Mouse (Mus musculus): Measurements from ENCODE around the gene Spock1.
A peak's percentile ranks its signal among the peaks of the same experiment; 100 is the strongest.

The Spock1 gene

GRCm38 (mm10) chr13:57908266-57908582 is at the start of gene Spock1:
Gene Spock1, minus strand, starts transcription at chr13:57908332.
- DNase-seq (ENCODE audit: low spot score): peak; percentile 46

- DNase-seq (ENCODE audit: low spot score): no peak
Measured at GRCm38 (mm10) chr13:57950091-57950490, 42.0 kb upstream of the Spock1 start.

- no peak for DNase-seq (ENCODE audit: low spot score)
Measured at GRCm38 (mm10) chr13:57949513-57949912, 41.4 kb upstream of the Spock1 start.

- DNase-seq (ENCODE audit: low spot score): no peak
Measured at GRCm38 (mm10) chr13:57945197-57945596, 37.1 kb upstream of the Spock1 start.

GRCm38 (mm10) chr13:57944434-57944833 is 36.3 kb upstream of the Spock1 start:
- no peak for DNase-seq (ENCODE audit: low spot score)

GRCm38 (mm10) chr13:57943900-57944299 is 35.8 kb upstream of the Spock1 start:
- DNase-seq (ENCODE audit: low spot score): no peak

- DNase-seq (ENCODE audit: low spot score): no peak
Measured at GRCm38 (mm10) chr13:57937463-57938229, 29.5 kb upstream of the Spock1 start.

- DNase-seq (ENCODE audit: low spot score): no peak
Measured at GRCm38 (mm10) chr13:57931998-57932397, 23.9 kb upstream of the Spock1 start.

- no peak for DNase-seq (ENCODE audit: low spot score)
Measured at GRCm38 (mm10) chr13:57931376-57931775, 23.2 kb upstream of the Spock1 start.

GRCm38 (mm10) chr13:57930720-57931119 is 22.6 kb upstream of the Spock1 start:
- DNase-seq (ENCODE audit: low spot score): no peak

- no peak for DNase-seq (ENCODE audit: low spot score)
Measured at GRCm38 (mm10) chr13:57930283-57930682, 22.2 kb upstream of the Spock1 start.

GRCm38 (mm10) chr13:57919947-57920346 is 11.8 kb upstream of the Spock1 start:
- DNase-seq (ENCODE audit: low spot score): no peak

GRCm38 (mm10) chr13:57911171-57911570 is 3.0 kb upstream of the Spock1 start:
- DNase-seq (ENCODE audit: low spot score): no peak

GRCm38 (mm10) chr13:57907428-57908265 is 485 bp downstream of the Spock1 start:
- DNase-seq (ENCODE audit: low spot score): no peak

- DNase-seq (ENCODE audit: low spot score): no peak
Measured at GRCm38 (mm10) chr13:57894597-57894996, 13.5 kb downstream of the Spock1 start.

- no peak for DNase-seq (ENCODE audit: low spot score)
Measured at GRCm38 (mm10) chr13:57889708-57890107, 18.4 kb downstream of the Spock1 start.

GRCm38 (mm10) chr13:57889050-57889449 is 19.1 kb downstream of the Spock1 start:
- DNase-seq (ENCODE audit: low spot score): no peak

GRCm38 (mm10) chr13:57879817-57880216 is 28.3 kb downstream of the Spock1 start:
- DNase-seq (ENCODE audit: low spot score): no peak

GRCm38 (mm10) chr13:57878797-57879196 is 29.3 kb downstream of the Spock1 start:
- no peak for DNase-seq (ENCODE audit: low spot score)

- DNase-seq (ENCODE audit: low spot score): no peak
Measured at GRCm38 (mm10) chr13:57877782-57878181, 30.4 kb downstream of the Spock1 start.

- DNase-seq (ENCODE audit: low spot score): no peak
Measured at GRCm38 (mm10) chr13:57876966-57877365, 31.2 kb downstream of the Spock1 start.

- DNase-seq (ENCODE audit: low spot score): no peak
Measured at GRCm38 (mm10) chr13:57870058-57870457, 38.1 kb downstream of the Spock1 start.

GRCm38 (mm10) chr13:57867586-57867985 is 40.5 kb downstream of the Spock1 start:
- DNase-seq (ENCODE audit: low spot score): no peak
